Mouse (Mus musculus): Measurements from ENCODE around the gene Gdf11. TPM values are rescaled to one million over a fixed set of nuclear protein-coding genes. Genes with fewer than 3 reads are reported as not detected.

Gene Gdf11
- total RNA-seq, 2 experiments from 2014 or later, result 7.5 to 8.3 TPM

GRCm38 (mm10) chr10:128920736-128921161, 29.2 kb upstream of the Gdf11 start:
- DNase-seq (ENCODE audit: low spot score in 2 of 2), result no peak

DNA sequence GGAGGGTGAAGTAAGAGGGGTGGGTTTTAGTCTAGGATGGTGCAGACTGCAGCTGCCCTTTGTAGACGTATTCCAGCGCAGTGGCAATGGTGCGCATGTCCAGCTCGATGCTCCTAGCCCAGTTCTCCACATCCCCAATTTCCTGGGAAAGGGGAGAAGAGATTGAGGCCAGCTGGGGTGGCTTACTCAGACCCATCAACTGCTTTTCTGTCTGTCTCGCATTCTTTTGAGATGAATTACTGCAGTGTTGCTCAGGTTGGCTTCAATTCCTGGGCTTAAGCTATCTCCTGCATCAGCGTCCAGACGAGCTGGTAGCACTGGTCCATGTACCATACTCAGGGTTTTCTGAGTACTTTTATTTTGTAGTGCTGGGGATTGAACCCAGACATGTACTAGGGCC, 28.4 kb upstream of the Gdf11 start:
- no peak for DNase-seq (ENCODE audit: low spot score in 2 of 2)

- no peak for DNase-seq (ENCODE audit: low spot score in 2 of 2)
Measured at GRCm38 (mm10) chr10:128919203-128919631, 27.7 kb upstream of the Gdf11 start.

DNA sequence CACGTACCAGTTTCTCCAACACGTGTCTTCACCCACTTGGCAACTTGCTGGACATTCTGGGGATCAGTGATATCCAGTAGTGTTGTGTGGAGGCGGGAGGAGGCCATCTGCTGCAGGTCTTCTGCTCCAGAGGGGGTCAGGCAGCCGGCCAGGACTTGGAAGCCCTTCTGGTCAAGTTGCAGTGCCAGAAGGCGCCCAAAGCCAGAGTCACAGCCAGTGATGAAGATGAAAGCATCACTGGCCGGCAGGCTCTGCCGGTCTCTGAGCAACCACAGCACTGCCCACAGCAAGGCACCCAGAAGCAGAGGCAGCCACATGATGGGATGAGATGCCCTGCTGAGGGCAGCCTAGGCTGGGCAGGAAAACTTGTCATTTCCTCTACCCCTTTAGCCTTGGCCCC, 26.7 kb upstream of the Gdf11 start:
- DNase-seq (ENCODE audit: low spot score in 2 of 2), result peak; percentile 55 to 80

GRCm38 (mm10) chr10:128917400-128917799, 25.9 kb upstream of the Gdf11 start:
- DNase-seq (ENCODE audit: low spot score in 2 of 2), result no peak

- DNase-seq (ENCODE audit: low spot score in 2 of 2), result no peak
Measured at GRCm38 (mm10) chr10:128916665-128917064, 25.1 kb upstream of the Gdf11 start.

GRCm38 (mm10) chr10:128915550-128915949, 24.0 kb upstream of the Gdf11 start:
- no peak for DNase-seq (ENCODE audit: low spot score in 2 of 2)

GRCm38 (mm10) chr10:128913696-128914095, 22.2 kb upstream of the Gdf11 start:
- DNase-seq (ENCODE audit: low spot score in 2 of 2), result peak in 1 of 2 experiments; percentile 20

DNA sequence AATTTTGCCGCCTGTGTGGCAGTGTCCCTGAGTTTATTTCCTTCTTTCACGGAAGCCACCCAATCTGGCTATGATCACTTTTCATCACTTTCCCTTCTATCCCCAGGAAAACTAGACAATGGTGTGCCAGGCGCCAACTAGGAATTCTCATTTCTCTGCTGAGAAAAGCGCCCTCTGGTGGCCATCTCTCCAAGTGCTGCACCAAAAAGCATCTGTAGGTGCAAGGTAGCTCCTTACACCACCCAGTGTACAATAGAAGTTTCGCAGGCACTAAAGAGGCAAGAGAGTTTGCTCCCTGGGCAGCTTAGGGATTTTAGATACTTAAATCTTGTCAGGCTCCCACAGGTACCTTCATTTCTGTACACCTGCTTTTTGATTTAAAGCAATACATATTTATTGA, 21.7 kb upstream of the Gdf11 start:
- peak; percentile 78 to 90 for DNase-seq (ENCODE audit: low spot score in 2 of 2)

- no peak for DNase-seq (ENCODE audit: low spot score in 2 of 2)
Measured at GRCm38 (mm10) chr10:128912791-128913190, 21.3 kb upstream of the Gdf11 start.

- DNase-seq (ENCODE audit: low spot score in 2 of 2), result no peak
Measured at GRCm38 (mm10) chr10:128912268-128912667, 20.8 kb upstream of the Gdf11 start.

GRCm38 (mm10) chr10:128911430-128911829, 19.9 kb upstream of the Gdf11 start:
- DNase-seq (ENCODE audit: low spot score in 2 of 2), result no peak

GRCm38 (mm10) chr10:128910066-128910841, 18.7 kb upstream of the Gdf11 start:
- peak; percentile 53 to 65 for DNase-seq (ENCODE audit: low spot score in 2 of 2)

DNA sequence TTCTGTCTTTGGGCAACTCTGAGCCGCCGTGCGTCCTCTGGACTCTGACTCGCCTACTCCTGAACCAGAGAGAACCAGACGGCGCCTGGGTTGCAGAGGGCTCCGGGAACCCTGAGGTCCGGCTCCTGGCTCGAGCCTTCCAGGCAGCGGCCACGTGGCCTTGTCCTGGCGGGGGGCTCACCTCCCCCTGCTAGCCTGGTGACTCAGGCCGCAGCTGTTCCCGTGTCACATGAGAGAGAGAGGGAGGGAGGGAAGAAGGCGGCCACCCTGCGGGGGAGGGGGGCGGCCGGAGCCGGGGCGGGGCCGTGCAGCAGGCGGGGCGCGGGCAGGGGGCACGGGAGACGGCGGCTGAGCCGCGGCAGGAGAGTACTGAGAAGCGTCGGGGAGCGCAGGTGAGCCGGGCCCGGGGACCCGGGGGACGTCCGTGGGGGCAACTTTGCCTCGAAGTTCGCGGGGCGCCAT, 18.1 kb upstream of the Gdf11 start:
- peak; percentile 89 to 91 for DNase-seq (ENCODE audit: low spot score in 2 of 2)

DNA sequence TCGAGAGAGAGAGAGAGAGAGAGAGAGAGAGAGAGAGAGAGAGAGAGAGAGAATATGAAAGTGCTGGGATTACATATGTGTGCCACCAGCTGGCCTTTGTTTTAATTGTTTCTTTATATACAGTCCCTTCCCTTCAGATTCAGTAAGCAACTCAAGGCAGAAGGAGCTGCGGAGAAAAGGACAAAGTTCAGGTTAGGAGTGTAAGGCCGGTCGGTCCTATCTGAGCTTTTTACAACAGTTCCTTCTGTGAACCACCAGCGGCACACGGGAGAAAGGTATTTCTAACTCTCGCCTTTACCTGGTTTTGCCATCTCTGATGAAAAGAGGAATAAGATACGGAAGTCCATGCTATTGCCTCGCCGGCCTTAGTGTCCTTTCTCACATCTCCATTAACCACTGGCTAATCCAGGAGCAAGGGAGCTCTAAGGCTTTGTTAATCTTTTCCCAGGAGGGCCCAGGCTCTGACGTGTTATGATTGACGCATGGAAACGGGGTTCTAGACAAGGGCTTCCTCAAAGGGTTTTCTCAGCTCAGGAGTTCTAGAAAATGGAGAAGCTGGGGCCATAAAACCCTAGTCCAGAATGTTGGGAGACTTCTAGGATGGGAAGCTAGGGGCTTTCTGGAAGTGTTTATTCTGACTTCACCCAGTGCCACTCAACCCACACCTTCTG, 17.4 kb upstream of the Gdf11 start:
- no peak for DNase-seq (ENCODE audit: low spot score in 2 of 2)

DNA sequence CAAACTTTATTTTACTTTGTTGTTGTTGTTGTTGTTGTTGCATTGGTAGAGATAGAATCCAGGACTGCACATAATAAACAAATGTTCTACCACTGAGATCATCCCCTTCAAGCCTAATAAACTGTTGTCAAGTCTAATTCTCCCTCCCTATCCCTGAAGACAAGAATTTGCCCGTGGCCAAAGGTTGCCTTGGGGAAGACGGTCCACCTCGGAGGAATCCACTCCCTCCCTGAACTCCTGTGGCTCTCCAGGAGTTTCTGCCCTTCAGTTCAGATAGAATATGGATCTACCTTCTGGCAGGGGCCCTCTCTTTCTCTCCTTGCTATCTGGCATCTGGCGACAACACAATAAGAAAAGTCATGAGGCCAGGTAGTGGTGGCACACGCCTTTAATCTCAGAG, 13.3 kb upstream of the Gdf11 start:
- no peak for DNase-seq (ENCODE audit: low spot score in 2 of 2)

DNA sequence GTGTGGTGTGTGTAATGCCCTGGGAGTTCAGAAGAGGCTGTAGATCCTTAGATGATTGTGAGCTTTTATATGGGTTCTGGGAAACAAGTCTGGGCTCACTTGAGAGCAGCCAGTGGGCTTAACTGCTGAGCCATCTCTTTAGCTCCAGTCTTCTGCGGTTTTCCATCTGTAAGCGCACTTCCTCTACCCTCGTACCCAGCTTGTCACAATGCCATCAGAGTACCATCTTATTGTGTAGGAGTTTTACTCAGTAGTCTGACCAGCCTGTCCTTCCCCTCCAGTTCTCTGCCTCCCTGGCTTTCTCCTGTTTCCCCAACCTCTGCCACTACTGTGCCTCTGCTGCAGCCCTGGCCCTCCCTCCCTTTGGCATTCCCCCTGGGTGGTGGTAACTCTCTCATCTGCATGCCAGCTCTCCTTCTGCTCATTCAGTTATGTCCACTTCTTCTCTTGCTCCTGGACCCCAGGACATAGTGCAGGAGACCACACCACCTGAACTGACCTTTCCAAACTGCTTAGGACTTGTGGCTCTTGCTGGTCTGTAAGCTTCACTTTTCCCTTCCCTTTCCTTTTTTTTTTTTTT, 11.0 kb upstream of the Gdf11 start:
- no peak for DNase-seq (ENCODE audit: low spot score in 2 of 2)

GRCm38 (mm10) chr10:128901409-128901808, 9.9 kb upstream of the Gdf11 start:
- DNase-seq (ENCODE audit: low spot score in 2 of 2), result no peak

GRCm38 (mm10) chr10:128900698-128901097, 9.2 kb upstream of the Gdf11 start, which contains the start of gene Cd63:
Gene Cd63 (plus strand): TSS chr10:128900989.
- DNase-seq (ENCODE audit: low spot score in 2 of 2), result no peak

- DNase-seq (ENCODE audit: low spot score in 2 of 2), result no peak
Measured at GRCm38 (mm10) chr10:128899759-128900490, 8.4 kb upstream of the Gdf11 start.

DNA sequence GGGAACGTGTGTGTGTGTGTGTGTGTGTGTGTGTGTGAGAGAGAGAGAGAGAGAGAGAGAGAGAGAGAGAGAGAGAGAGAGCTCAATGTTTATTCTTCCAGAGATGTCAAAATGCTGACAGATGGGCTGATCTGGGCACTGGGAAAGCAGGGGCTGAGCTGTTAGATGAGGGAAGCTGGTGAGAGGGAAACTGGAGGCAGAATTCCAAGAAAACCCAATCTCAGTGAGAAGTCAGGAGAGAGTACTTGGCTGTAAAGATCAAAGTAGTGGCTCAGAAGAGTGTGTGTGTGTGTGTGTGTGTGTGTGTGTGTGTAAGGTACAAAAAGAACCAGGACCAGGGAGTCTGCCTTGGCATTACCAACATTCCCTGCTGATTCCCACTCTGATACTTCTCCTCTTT, 6.0 kb upstream of the Gdf11 start:
- no peak for DNase-seq (ENCODE audit: low spot score in 2 of 2)
